Mouse (Mus musculus): ENCODE results near the gene Plod2. TPM values are rescaled to one million over a fixed set of nuclear protein-coding genes. Genes with fewer than 3 reads are reported as not detected.

Gene Plod2
- polyA plus RNA-seq, 2 experiments = 56.6 to 108 TPM

- ATAC-seq (ENCODE audit: low FRiP score, low read depth) (no peak), DNase-seq (ENCODE audit: low spot score) (no peak)
- Histone ChIP-seq H3K36me3 (ENCODE audit: control insufficient read depth, insufficient read depth, low read length) (peaks cover 51% of the 10 kb centered on the region), H3K27ac (replicated peaks; ENCODE audit: low read depth, low read length) (no peak overlapping the region), H3K27me3 (ENCODE audit: control insufficient read depth, insufficient read depth, low read length) (no peaks in the 10 kb centered on the region), H3K4me2 (replicated peaks; ENCODE audit: low read depth, low read length, severe bottlenecking) (no peak overlapping the region), H3K4me1 (ENCODE audit: control insufficient read depth, insufficient read depth, low read length) (peaks cover 6% of the 10 kb centered on the region; the same call in 1 of the 2 replicates), H3K9ac (ENCODE audit: low read depth, low read length, severe bottlenecking) (no peak overlapping the region), H3K9me3 (ENCODE audit: control insufficient read depth, low read length) (no peaks in the 10 kb centered on the region), H3K4me3 (replicated peaks; ENCODE audit: low read length) (no peak overlapping the region)
- TF ChIP-seq POLR2A (IDR thresholded peaks at IDR 0.05; ENCODE audit: borderline replicate concordance, extremely low read depth, insufficient read depth, insufficient read length) = no peak
- WGBS = 92% methylated on average over 9 of the region's 9 CpGs
Observed at GRCm38 (mm10) chr9:92596916-92597547, 55.0 kb downstream of the Plod2 start.

GRCm38 (mm10) chr9:92597776-92598175, 55.8 kb downstream of the Plod2 start:
- Histone ChIP-seq H3K4me2 (replicated peaks; ENCODE audit: low read depth, low read length, severe bottlenecking) (no peak overlapping the region), H3K36me3 (ENCODE audit: control insufficient read depth, insufficient read depth, low read length) (peaks cover 53% of the 10 kb centered on the region), H3K27me3 (ENCODE audit: control insufficient read depth, insufficient read depth, low read length) (no peaks in the 10 kb centered on the region), H3K9ac (ENCODE audit: low read depth, low read length, severe bottlenecking) (no peak overlapping the region), H3K9me3 (ENCODE audit: control insufficient read depth, low read length) (no peaks in the 10 kb centered on the region), H3K4me1 (ENCODE audit: control insufficient read depth, insufficient read depth, low read length) (peaks cover 6% of the 10 kb centered on the region; the same call in 1 of the 2 replicates), H3K4me3 (replicated peaks; ENCODE audit: low read length) (no peak overlapping the region), H3K27ac (replicated peaks; ENCODE audit: low read depth, low read length) (no peak overlapping the region)
- WGBS = 20% methylated on average over 11 of the region's 11 CpGs
- no peak for TF ChIP-seq POLR2A (IDR thresholded peaks at IDR 0.05; ENCODE audit: borderline replicate concordance, extremely low read depth, insufficient read depth, insufficient read length)
- peak; percentile 32 for DNase-seq (ENCODE audit: low spot score)
- ATAC-seq (ENCODE audit: low FRiP score, low read depth) = peak; percentile 45; the same call in 1 of the 2 replicates

GRCm38 (mm10) chr9:92599940-92600538, 58.0 kb downstream of the Plod2 start:
- Histone ChIP-seq H3K27ac (replicated peaks; ENCODE audit: low read depth, low read length) (no peak overlapping the region), H3K27me3 (ENCODE audit: control insufficient read depth, insufficient read depth, low read length) (no peaks in the 10 kb centered on the region), H3K4me1 (ENCODE audit: control insufficient read depth, insufficient read depth, low read length) (peaks cover 6% of the 10 kb centered on the region; the same call in 1 of the 2 replicates), H3K9ac (ENCODE audit: low read depth, low read length, severe bottlenecking) (no peak overlapping the region), H3K36me3 (ENCODE audit: control insufficient read depth, insufficient read depth, low read length) (peaks cover 42% of the 10 kb centered on the region), H3K4me2 (replicated peaks; ENCODE audit: low read depth, low read length, severe bottlenecking) (no peak overlapping the region), H3K4me3 (replicated peaks; ENCODE audit: low read length) (no peak overlapping the region), H3K9me3 (ENCODE audit: control insufficient read depth, low read length) (no peaks in the 10 kb centered on the region)
- peak; percentile 62 for ATAC-seq (ENCODE audit: low FRiP score, low read depth)
- 76% methylated on average over 15 of the region's 15 CpGs for WGBS
- DNase-seq (ENCODE audit: low spot score) = peak; percentile 37
- no peak for TF ChIP-seq POLR2A (IDR thresholded peaks at IDR 0.05; ENCODE audit: borderline replicate concordance, extremely low read depth, insufficient read depth, insufficient read length)

- ATAC-seq (ENCODE audit: low FRiP score, low read depth) (no peak), DNase-seq (ENCODE audit: low spot score) (no peak)
- Histone ChIP-seq H3K4me3 (replicated peaks; ENCODE audit: low read length) (no peak overlapping the region), H3K27ac (replicated peaks; ENCODE audit: low read depth, low read length) (no peak overlapping the region), H3K27me3 (ENCODE audit: control insufficient read depth, insufficient read depth, low read length) (no peaks in the 10 kb centered on the region), H3K36me3 (ENCODE audit: control insufficient read depth, insufficient read depth, low read length) (peaks cover 47% of the 10 kb centered on the region), H3K4me1 (ENCODE audit: control insufficient read depth, insufficient read depth, low read length) (peaks cover 6% of the 10 kb centered on the region; the same call in 1 of the 2 replicates), H3K4me2 (replicated peaks; ENCODE audit: low read depth, low read length, severe bottlenecking) (no peak overlapping the region), H3K9ac (ENCODE audit: low read depth, low read length, severe bottlenecking) (no peak overlapping the region), H3K9me3 (ENCODE audit: control insufficient read depth, low read length) (no peaks in the 10 kb centered on the region)
- 79% methylated on average over 5 of the region's 5 CpGs for WGBS
- no peak for TF ChIP-seq POLR2A (IDR thresholded peaks at IDR 0.05; ENCODE audit: borderline replicate concordance, extremely low read depth, insufficient read depth, insufficient read length)
Observed at GRCm38 (mm10) chr9:92601551-92601950, 59.5 kb downstream of the Plod2 start.

GRCm38 (mm10) chr9:92603541-92603940, 61.5 kb downstream of the Plod2 start:
- Histone ChIP-seq H3K9ac (ENCODE audit: low read depth, low read length, severe bottlenecking) (no peak overlapping the region), H3K27me3 (ENCODE audit: control insufficient read depth, insufficient read depth, low read length) (no peaks in the 10 kb centered on the region), H3K9me3 (ENCODE audit: control insufficient read depth, low read length) (no peaks in the 10 kb centered on the region), H3K36me3 (ENCODE audit: control insufficient read depth, insufficient read depth, low read length) (peaks cover 43% of the 10 kb centered on the region), H3K4me3 (replicated peaks; ENCODE audit: low read length) (no peak overlapping the region), H3K4me1 (ENCODE audit: control insufficient read depth, insufficient read depth, low read length) (no peaks in the 10 kb centered on the region), H3K27ac (replicated peaks; ENCODE audit: low read depth, low read length) (no peak overlapping the region), H3K4me2 (replicated peaks; ENCODE audit: low read depth, low read length, severe bottlenecking) (no peak overlapping the region)
- WGBS = 77% methylated on average over 4 of the region's 4 CpGs
- DNase-seq (ENCODE audit: low spot score) = no peak
- no peak for ATAC-seq (ENCODE audit: low FRiP score, low read depth)
- no peak for TF ChIP-seq POLR2A (IDR thresholded peaks at IDR 0.05; ENCODE audit: borderline replicate concordance, extremely low read depth, insufficient read depth, insufficient read length)

Data from limb, embryonic 14.5 days (tissue).